Mouse (Mus musculus): ENCODE data around the gene Pdgfc. TPM values are rescaled to one million over a fixed set of nuclear protein-coding genes. Genes with fewer than 3 reads are reported as not detected.

The Pdgfc gene
- polyA plus RNA-seq, 1 experiment: 4.6 TPM

GRCm38 (mm10) chr3:81028361-81028760, 7.9 kb upstream of the Pdgfc start:
- H3K4me3 ChIP-seq (ENCODE audit: insufficient read depth, low read length): no peak overlapping the region
- no peak overlapping the region for H3K27ac ChIP-seq (ENCODE audit: insufficient read depth, low read length)
- no peak for TF ChIP-seq POLR2A (IDR thresholded peaks at IDR 0.05; ENCODE audit: extremely low read depth, insufficient read depth, low read length)
- TF ChIP-seq CTCF (IDR thresholded peaks at IDR 0.05; ENCODE audit: extremely low read depth, insufficient read depth, low read length): no peak
- H3K4me1 ChIP-seq (ENCODE audit: control insufficient read depth, insufficient read depth, low read length): no peaks in the 10 kb centered on the region

GRCm38 (mm10) chr3:81029321-81029720, 6.9 kb upstream of the Pdgfc start:
- Histone ChIP-seq H3K27ac (ENCODE audit: insufficient read depth, low read length) (no peak overlapping the region), H3K4me1 (ENCODE audit: control insufficient read depth, insufficient read depth, low read length) (no peaks in the 10 kb centered on the region), H3K4me3 (ENCODE audit: insufficient read depth, low read length) (no peak overlapping the region)
- TF ChIP-seq CTCF (IDR thresholded peaks at IDR 0.05; ENCODE audit: extremely low read depth, insufficient read depth, low read length) (no peak), POLR2A (IDR thresholded peaks at IDR 0.05; ENCODE audit: extremely low read depth, insufficient read depth, low read length) (no peak)

GRCm38 (mm10) chr3:81029909-81030308, 6.3 kb upstream of the Pdgfc start:
- TF ChIP-seq POLR2A (IDR thresholded peaks at IDR 0.05; ENCODE audit: extremely low read depth, insufficient read depth, low read length) (no peak), CTCF (IDR thresholded peaks at IDR 0.05; ENCODE audit: extremely low read depth, insufficient read depth, low read length) (no peak)
- H3K4me1 ChIP-seq (ENCODE audit: control insufficient read depth, insufficient read depth, low read length): no peaks in the 10 kb centered on the region
- H3K27ac ChIP-seq (ENCODE audit: insufficient read depth, low read length): no peak overlapping the region
- H3K4me3 ChIP-seq (ENCODE audit: insufficient read depth, low read length): no peak overlapping the region

GRCm38 (mm10) chr3:81030311-81030710, 5.9 kb upstream of the Pdgfc start:
- no peak for TF ChIP-seq POLR2A (IDR thresholded peaks at IDR 0.05; ENCODE audit: extremely low read depth, insufficient read depth, low read length)
- no peak for TF ChIP-seq CTCF (IDR thresholded peaks at IDR 0.05; ENCODE audit: extremely low read depth, insufficient read depth, low read length)
- no peaks in the 10 kb centered on the region for H3K4me1 ChIP-seq (ENCODE audit: control insufficient read depth, insufficient read depth, low read length)
- no peak overlapping the region for H3K4me3 ChIP-seq (ENCODE audit: insufficient read depth, low read length)
- no peak overlapping the region for H3K27ac ChIP-seq (ENCODE audit: insufficient read depth, low read length)

- Histone ChIP-seq H3K4me1 (ENCODE audit: control insufficient read depth, insufficient read depth, low read length) (no peaks in the 10 kb centered on the region), H3K27ac (ENCODE audit: insufficient read depth, low read length) (no peak overlapping the region), H3K4me3 (ENCODE audit: insufficient read depth, low read length) (no peak overlapping the region)
- TF ChIP-seq CTCF (IDR thresholded peaks at IDR 0.05; ENCODE audit: extremely low read depth, insufficient read depth, low read length) (no peak), POLR2A (IDR thresholded peaks at IDR 0.05; ENCODE audit: extremely low read depth, insufficient read depth, low read length) (no peak)
Observed at GRCm38 (mm10) chr3:81032014-81032413, 4.2 kb upstream of the Pdgfc start.

- H3K4me3 ChIP-seq (ENCODE audit: insufficient read depth, low read length): no peak overlapping the region
- TF ChIP-seq CTCF (IDR thresholded peaks at IDR 0.05; ENCODE audit: extremely low read depth, insufficient read depth, low read length) (no peak), POLR2A (IDR thresholded peaks at IDR 0.05; ENCODE audit: extremely low read depth, insufficient read depth, low read length) (no peak)
- no peak overlapping the region for H3K27ac ChIP-seq (ENCODE audit: insufficient read depth, low read length)
- H3K4me1 ChIP-seq (ENCODE audit: control insufficient read depth, insufficient read depth, low read length): peaks cover 2% of the 10 kb centered on the region; the same call in 1 of the 2 replicates
Observed at GRCm38 (mm10) chr3:81034336-81035102, 1.7 kb upstream of the Pdgfc start.

- peak overlapping the region; percentile 93 for H3K4me3 ChIP-seq (ENCODE audit: insufficient read depth, low read length)
- TF ChIP-seq CTCF (IDR thresholded peaks at IDR 0.05; ENCODE audit: extremely low read depth, insufficient read depth, low read length) (no peak), POLR2A (IDR thresholded peaks at IDR 0.05; ENCODE audit: extremely low read depth, insufficient read depth, low read length) (no peak)
- H3K4me1 ChIP-seq (ENCODE audit: control insufficient read depth, insufficient read depth, low read length): peaks cover 2% of the 10 kb centered on the region; the same call in 1 of the 2 replicates
- H3K27ac ChIP-seq (ENCODE audit: insufficient read depth, low read length): peak overlapping the region; percentile 88; the same call in 1 of the 2 replicates
Observed at GRCm38 (mm10) chr3:81036554-81037311, 517 bp downstream of the Pdgfc start.

GRCm38 (mm10) chr3:81037312-81037859, 1.2 kb downstream of the Pdgfc start:
- Histone ChIP-seq H3K4me3 (ENCODE audit: insufficient read depth, low read length) (peak overlapping the region; percentile 93), H3K27ac (ENCODE audit: insufficient read depth, low read length) (peak overlapping the region; percentile 24), H3K4me1 (ENCODE audit: control insufficient read depth, insufficient read depth, low read length) (peaks cover 2% of the 10 kb centered on the region; the same call in 1 of the 2 replicates)
- TF ChIP-seq POLR2A (IDR thresholded peaks at IDR 0.05; ENCODE audit: extremely low read depth, insufficient read depth, low read length) (no peak), CTCF (IDR thresholded peaks at IDR 0.05; ENCODE audit: extremely low read depth, insufficient read depth, low read length) (no peak)

- H3K27ac ChIP-seq (ENCODE audit: insufficient read depth, low read length): peak overlapping the region; percentile 60; the same call in 1 of the 2 replicates
- peaks cover 2% of the 10 kb centered on the region; the same call in 1 of the 2 replicates for H3K4me1 ChIP-seq (ENCODE audit: control insufficient read depth, insufficient read depth, low read length)
- TF ChIP-seq POLR2A (IDR thresholded peaks at IDR 0.05; ENCODE audit: extremely low read depth, insufficient read depth, low read length): no peak
- 0 out of 2 replicates have a peak, but pooled peaks have one; percentile 15 for TF ChIP-seq CTCF (IDR thresholded peaks at IDR 0.05; ENCODE audit: extremely low read depth, insufficient read depth, low read length)
- peak overlapping the region; percentile 26 for H3K4me3 ChIP-seq (ENCODE audit: insufficient read depth, low read length)
Observed at GRCm38 (mm10) chr3:81039131-81039653, 3.0 kb downstream of the Pdgfc start.

All from cortical plate, adult 2 months (tissue).